Mouse (Mus musculus): ENCODE results near the gene Mef2c.

DNA sequence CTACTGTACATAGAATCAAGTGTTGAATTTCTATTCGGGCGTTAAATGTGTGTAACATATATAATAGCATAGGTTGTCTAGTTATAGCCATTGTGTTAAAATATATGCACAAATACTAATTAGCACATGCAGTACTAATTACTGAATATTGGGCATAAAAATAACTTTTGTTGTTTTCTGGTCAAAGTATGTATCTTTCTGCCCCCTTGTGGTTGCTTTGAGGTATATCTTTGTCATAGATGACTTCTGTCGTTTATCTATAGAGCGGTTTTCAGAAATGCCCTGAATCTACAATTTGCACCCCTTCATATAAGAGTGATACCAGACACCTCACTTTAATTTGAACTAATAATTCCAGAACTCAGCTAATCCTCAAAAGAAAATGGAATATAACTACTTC is 152.9 kb downstream of the Mef2c start:
- TF ChIP-seq POLR2A (IDR thresholded peaks at IDR 0.05; ENCODE audit: insufficient read length, low read depth) (no peak), POLR2AphosphoS2 (IDR thresholded peaks at IDR 0.05; ENCODE audit: insufficient read length, low read depth) (no peak)
